Mouse (Mus musculus) T-helper 1 cell (primary cell): ENCODE data around the gene Lhcgr.
"Not testable (repeated sequence)": the region's sequence is repeated elsewhere in the genome, so short reads cannot be mapped to it uniquely, and the experiment has no call there.

Source experiments
- in situ Hi-C: fragments of 300-600 bp; cut with MboI, MseI; formaldehyde crosslinking; loops from one replicate; pipeline ENCODE4 v1.15.1; 2025; ENCODE audit warnings: high pct_unique_total_duplicates

Gene Lhcgr

DNA sequence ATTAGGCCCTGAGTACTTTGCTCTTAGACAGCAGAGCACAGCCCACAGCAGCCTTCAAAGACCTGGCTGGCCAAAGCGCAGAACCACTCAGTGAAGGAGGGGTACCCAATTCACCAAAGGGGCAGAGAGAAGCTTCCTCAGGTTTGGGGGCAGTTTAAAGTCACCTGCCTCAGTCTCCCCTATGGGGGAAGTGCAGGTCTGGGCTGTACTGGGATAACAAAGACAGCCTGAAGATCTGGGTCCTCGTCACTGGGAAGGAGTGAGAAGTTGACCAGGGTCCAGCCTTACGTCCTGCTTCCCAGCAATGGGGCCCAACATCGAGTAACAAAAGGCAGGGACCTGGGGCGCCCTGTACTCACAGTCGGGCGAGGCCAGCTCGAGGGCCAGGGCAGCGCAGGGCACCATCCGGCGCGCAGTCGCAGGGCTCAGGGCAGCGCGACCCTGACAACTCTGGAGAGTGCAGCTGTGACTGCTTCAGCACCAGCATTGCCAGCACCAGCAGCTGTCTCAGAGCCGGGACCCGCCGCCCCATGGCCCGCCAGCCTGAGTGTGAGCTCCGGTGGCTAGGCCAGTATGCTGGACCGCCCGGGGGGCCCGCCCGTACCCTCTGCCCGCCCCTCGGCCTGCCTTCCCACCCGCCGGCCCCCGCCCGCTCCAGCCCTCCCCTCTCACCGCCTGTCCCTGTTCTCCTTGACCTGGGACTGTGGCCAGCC lies at the start of gene Lhcgr:
TSS of gene Lhcgr (minus strand) at position 551 of the 713 bp plus-strand sequence.
- in situ Hi-C loops = no loop called here

DNA sequence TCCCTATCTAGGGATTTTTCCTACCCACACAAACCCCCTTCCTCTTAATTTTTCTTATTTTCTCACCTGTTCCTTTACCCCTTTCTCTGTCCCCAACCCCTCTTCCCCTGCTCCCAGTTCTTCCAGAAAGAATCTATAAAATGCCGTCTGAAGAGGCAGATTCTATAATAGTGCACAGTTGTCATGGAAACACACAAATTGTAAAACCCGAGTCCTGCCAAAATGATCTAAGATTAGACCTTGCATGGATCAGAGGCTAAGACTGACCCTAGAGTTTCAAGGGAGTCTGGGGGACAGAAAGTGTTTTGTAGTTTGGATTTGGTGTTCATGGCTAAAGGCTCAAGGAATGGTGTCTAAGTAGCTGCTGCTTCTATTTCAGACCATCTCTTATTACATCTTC lies 25.8 kb upstream of the Lhcgr start:
- in situ Hi-C loops = no loop called here

DNA sequence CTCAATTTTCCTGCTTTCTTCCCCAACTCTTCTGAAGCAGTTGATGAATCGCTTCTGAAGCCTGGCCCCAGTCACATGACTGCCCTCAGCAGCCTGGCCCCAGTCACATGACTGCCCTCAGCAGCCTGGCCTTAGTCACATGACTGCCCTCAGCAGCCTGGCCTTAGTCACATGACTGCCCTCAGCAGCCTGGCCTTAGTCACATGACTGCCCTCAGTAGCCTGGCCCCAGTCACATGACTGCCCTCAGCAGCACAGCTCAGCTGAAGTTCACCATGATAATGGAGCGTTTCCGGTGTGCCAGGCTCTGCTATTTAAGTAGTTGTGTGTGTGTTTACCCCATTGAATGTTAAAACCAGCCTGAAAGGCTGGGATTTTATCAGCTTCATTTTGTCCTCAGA lies 21.2 kb upstream of the Lhcgr start:
- in situ Hi-C loops = not testable (repeated sequence)

DNA sequence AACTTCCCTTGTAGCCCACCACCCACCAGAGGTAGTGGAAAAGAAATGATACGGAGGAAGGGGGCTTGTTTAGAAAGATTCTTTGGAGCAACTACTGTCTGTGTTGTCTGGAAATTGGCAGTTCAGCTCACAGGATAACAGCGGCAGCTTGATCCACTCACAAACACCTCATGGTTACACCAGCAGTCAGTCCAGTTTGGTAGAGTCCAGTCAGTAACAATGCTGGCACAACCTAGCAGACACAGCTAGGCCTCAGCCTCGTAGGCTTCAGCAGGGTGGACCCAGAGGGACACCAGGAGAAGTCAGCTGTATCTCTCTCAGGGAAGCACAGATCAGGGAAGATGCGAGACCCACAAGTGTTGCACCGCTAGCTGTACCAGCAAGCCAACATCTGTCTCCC lies 19.0 kb upstream of the Lhcgr start:
- in situ Hi-C loops = no loop called here

DNA sequence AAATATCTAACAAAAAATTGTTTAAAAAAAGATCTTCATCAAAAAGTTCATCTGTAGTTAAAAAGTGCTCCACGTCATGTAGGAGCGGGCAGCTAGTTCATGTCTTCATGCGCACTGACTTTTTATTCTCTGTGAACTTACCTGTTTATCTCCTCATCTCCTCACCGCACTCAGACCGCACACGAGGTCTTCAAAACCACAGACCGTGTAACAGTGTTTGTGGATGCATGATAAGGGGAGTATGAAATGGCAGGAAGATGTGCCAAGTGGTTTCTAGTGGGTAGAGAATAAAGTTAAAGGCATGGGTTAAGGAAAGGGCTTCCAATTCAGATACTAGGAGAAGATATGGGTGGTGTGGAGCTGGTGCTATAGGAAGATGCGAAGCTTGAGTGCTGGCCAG lies 14.6 kb upstream of the Lhcgr start:
- in situ Hi-C loops = no loop called here

DNA sequence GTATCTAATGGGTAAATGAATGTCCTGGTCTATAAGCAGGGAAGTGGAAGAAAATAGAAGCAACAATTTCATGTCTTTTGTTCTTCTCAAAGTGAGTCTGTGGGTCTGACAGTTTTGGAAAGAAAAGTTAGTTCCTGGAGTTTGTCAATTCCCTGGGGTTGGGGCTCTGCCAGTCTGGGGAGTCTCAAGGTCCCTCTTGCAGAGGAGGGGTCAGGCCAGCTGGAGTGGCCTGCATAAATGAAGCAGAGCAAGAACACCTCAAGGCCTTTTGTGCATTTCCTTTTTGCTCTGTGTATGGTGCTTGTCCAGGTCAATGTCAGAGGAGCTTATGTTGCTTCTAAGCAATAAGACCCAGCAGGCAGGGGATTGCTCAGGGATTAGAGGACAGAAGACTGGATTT lies 11.7 kb upstream of the Lhcgr start:
- in situ Hi-C loops = no loop called here

DNA sequence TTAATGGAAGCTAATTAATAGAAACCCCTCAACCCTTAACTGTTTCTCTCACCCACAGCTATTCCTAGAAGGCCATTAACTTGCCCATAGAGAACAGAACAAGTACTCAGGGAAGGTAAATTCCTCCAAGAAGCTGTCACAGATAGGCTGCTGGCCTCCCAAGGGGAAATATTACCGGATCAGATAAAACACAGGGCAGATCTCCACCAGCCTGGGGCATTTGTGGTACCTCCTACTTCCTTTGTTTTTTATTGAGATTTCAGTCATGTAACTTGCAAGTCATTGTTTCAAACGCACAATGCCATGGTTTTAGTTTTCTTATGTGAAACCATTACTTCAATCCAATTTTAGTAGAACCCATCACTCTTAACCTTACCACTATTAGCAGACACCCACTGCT lies 1.1 kb downstream of the Lhcgr start:
- in situ Hi-C loops = no loop called here

DNA sequence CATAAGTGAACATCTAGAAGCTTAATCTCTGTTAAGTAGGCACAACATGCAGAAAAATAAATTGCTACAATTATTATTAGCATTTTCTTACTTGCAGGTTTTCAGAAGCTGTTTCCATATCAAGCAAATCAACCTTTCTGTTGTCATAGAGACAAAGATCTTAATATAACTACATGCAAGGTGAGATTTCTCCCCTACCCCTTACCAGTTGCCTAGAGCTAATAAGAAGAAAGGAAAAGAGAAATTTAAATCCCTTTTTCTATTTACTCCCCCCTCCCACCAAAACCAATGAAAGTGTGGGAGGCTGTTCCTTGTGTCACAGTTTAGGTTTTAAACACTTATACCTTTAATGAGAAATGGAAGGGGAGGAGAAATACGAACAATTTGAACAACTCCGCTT lies 3.4 kb downstream of the Lhcgr start:
- in situ Hi-C loops = no loop called here

DNA sequence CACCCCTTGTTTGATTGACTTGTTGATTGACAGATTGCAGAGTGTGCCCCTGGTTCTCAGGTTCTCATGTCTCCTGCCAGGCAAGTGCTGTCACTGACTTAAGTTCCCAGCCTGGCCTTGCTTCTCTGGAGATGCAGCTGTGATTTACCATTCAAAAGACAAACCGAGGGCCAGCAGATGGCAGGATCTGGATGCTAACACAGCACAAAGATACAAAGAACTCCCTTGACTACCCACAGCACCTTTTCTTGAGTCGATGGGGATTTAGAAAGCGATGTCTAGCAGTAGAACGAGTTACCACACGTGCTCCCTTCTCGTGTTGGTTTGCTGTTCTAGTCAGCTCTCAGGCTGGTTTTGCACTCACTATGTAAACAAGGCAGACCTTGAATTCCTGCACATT lies 4.9 kb downstream of the Lhcgr start:
- in situ Hi-C loops = no loop called here

DNA sequence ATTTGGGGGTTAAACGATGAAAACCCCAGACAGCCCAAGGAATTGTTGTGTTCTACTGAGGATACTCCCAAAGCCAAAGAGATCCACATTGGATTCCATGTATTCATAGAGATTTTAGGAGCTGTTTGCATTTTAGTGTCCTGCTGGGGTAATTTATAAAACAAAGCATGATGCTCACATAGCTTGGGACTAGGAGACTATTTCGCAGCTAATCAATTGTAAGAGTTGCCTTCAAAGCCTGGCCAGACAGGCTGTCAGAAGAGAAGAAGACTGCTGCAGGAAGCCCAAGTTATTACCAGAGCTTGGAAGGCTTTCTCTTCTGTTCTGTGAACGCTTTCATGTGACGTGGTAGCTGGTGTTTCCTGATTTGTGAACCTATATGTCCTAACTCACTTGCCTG lies 5.4 kb downstream of the Lhcgr start:
- in situ Hi-C loops = no loop called here

DNA sequence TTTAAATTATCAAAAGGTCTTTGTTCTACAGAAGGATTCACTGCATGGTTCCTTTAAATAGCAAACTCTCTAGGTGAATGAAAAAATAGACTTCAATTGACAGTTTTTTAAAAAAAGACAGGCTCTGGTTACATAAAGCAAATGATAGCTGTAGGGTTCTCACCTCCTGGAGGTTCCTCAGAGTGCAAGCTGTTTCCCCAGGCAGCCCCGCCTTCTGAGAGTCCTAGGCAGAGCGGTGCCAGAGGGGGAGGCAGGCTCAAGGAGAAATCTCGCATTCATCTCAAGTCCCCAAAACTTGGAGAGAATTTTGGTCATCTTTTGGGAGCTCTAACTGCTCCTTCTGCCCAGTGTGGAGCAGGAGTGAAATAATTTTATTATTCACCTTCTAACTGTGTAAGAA lies 12.6 kb downstream of the Lhcgr start:
- in situ Hi-C loops = no loop called here

DNA sequence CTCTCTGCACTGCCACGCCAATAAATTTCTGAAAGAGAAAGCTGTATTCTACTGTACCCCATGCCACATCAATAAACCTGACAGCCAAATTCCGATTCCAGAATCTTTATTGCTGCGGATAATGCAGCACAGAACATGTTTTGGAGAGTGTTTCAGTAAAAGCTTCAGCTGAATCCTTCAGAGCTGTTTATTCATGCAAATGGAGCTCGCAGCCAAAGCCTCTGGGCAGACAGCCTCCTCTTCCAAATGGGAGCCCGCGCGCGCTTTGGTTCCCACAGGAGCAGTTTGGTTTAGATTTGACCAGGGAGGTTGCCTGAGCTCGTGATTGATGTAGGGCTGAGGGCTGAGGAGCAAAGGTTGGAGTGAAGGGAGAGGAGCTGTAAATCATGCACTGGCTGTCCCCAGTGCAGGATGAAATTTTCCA lies 17.7 kb downstream of the Lhcgr start:
- in situ Hi-C loops = no loop called here

DNA sequence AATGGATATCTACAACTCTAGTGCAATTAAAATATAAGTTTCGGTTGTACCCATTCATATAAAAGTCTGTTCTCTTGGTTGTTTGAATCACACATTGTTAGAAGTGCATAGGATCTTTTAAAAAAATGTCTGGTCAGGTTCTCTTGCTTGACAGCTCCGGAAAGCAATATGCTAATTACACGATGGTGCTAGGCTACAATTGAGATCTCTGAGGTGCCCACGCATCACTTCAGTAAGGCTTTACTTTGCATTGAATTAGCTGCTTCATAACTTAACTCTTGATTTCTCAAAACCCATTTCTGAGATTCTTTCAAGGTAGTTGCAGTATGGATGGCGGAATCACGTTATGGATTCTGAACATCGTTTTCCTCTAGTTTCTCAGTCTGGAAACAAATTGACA lies 21.7 kb downstream of the Lhcgr start:
- in situ Hi-C loops = no loop called here

DNA sequence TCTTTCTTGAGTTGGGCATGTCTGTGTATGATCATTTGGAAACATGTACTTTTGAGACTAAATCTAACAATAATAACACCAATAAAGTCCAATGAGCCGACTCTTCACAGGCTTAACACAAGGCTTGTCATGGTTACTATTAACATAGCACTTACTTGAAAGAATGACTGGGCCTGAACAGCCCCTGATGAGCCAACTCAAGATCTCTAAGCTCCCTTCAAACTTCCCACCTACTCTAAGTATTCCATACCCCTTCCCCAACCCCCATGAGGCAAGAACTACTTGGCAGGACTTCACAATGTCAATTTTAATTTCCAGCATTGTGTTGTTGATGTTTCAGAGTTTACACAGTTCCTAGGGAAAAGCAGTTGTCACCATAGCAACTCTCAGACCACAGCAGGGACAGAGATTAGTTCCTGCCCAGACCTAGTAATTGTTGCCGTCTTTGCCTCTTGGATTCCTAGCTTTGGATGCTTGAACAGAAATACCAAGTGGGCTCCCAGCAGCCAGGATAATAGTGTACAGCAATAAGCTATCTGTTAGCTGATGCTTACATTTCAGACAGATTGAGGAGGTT lies 22.4 kb downstream of the Lhcgr start:
- in situ Hi-C loops = no loop called here

DNA sequence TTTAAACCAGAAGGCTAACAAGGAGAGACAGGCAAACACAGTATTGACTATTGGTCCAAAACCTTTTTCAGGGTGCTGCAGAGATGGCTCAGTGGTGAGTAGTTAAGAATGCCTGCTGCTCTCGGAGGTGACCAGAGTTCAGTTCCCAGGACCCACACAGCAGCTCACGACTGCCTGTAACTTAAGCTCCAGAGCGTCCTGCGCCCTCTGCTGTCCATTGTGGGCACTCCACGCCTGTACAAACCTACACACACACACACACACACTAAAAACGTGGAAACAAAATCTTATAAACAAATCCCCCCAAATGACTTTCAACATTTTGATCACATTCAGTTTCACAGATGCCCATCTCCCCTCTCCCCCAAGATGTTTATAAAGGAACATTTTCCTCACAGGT lies 24.9 kb downstream of the Lhcgr start:
- in situ Hi-C loops = no loop called here

DNA sequence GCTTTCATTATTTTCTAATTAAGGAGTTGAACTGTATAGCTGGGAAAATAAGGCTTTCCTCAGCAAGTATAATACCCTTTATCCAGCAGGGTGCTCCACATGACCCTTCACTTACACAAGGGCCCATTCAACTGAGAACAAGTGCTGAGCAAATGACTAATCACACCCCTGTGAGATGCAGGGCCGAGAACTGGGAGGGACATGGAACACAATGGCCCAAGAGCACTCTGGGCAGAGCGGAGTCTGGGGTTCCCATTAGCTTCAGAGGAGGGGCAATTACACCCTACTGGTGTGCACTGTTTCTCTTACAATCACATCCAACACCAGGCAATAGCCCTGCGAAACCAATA lies 27.7 kb downstream of the Lhcgr start:
- in situ Hi-C loops = no loop called here

DNA sequence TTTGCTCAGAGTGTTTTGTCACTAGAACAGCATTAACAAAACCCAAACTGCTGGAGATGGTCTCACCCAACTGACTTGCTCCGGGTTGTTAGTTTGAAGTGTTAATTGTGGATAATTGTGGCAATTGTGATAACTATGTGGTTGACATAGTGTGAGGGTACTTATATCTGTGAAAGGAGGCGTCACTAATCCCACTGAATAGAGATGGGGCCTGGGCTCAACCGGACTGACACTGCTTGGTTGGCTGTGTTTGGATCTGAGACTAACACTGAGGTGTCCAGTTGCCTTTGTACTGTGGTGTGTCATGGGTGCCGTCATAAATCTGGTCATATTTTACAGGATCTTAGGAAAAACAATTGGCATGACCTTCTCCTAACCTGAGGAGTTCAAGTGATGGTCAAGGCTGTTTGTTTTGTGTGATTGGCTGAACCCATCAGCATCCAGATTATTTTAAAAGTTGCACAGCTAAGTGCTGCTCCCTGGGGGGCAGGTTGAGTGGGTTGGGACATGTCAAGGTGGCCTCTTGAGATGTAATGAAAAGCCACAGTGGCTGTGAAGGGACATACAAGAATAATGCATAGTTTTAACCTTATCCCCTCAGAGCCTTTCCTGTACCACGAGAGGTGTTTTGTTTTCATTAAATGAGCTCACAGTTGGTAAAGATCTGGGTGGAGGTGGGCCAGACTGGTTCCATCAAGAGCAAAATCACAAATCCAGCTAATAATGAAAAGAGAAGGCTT lies 28.2 kb downstream of the Lhcgr start:
- in situ Hi-C loops = no loop called here

DNA sequence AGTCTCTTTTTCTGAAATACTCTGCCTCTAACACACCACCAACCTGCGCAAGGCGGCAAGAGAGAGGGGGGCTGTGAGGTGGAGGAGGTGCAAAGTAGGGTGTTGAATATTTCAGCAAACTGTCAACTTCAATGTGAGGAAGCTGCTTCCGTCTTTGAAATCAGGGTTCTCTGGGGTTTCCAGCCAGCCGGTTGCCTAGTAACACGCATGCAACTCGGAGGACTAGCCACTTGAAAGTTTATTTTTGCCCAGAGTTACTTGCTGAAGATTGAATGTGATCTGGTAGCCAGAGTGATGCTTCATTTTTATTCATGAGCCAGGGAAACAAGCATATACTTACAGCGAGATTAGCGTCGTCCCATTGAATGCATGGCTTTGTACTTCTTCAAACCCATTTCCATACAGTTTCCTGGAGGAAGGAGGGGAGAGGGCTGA lies 33.8 kb downstream of the Lhcgr start:
- in situ Hi-C loops = no loop called here

DNA sequence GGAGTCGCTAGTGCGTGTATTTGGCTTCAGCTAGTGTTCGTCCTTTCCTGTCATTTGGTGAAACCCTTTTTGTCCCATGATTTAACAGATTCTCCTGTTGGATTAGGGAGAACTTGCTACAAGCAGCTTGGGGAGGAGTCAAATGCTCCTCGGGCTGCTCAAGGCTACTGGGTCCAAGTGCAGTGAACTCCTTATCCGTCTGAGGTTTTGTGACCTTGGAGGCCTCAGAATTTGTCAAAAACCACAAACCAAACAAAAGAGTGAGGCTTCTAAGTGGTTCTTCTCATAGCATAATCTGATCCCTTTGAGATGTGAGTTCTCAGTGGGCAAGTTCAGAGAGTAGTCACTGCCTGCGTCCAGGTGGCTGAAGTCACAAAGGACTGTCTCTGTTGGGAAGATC lies 36.0 kb downstream of the Lhcgr start:
- in situ Hi-C loops = no loop called here

DNA sequence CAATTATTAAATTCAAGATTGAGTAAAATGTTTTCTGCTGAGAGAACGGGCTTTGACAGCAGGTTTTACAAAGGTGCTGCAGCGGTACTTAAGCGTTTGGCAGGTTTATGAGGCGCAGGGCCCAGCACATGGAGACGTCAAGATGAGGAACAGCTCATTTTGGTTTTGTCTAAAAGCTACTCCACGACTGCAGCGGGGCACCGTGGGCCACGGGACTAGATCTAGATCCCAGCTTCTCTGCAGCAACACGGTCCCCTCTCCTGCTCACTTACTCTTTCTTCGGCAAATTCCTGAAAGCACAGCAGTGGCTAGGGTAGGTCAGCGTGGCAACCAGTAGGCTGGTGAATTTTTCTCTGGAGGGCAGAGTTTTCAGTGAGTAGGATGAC lies 38.3 kb downstream of the Lhcgr start:
- in situ Hi-C loops = loop anchor here (5.0 kb wide), 1 partner anchor 86 kb away; the partner anchor contains the start of gene Gtf2a1l

DNA sequence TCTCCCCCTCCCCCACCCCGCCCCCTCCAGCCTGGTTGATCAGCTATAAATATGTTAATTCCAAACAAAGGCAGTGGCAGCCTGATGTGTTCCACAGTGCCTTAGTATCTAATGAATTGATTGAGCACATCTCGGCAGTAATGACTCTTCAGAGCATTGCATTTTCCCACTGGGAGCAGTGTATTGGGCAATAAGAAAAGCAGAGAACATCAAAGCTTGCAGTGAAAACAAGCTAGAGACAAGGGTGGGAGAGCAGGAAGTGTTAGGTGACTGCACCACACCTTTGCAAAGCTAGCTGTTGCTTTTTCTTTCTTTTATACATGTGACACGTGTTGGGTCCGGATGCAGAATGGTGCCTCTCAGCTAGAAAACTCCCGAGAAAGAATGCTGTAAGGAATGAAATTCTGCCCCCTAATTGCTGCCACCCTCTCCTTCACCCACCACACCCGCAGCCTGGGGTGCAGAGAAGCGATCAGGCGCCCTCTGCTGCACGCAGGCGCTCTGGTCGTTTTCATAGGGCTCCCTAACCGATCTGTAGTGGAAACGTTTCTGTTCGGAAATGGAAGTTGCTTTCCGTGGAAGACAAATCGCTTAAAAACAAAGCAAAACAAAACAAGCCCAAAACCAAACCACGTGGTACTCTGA lies 38.8 kb downstream of the Lhcgr start:
- in situ Hi-C loops = loop anchor here (5.0 kb wide), 1 partner anchor 86 kb away; the partner anchor contains the start of gene Gtf2a1l

DNA sequence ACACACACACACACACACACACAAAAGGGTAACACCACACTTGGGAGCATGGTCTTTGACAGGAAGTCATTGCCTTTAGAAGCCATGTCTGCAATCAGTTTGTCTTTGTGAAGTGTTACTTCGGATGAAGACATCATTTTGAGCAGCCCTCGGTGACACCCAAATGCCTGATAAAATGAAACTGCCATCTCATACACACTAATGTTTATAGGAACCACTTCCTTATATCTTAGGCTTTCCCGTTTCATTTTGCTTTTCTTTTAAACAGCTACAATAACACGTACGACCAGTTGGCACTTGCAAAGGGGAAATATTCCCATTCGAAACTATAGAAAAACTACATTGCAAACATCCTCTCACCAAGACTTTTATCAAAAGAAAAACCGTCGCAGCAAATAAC lies 42.1 kb downstream of the Lhcgr start:
- in situ Hi-C loops = loop anchor here (5.0 kb wide), 1 partner anchor 82 kb away; the partner anchor contains the start of gene Gtf2a1l
